ENCODE assay signal across 7 mouse cellular contexts in the genomic region with DNA sequence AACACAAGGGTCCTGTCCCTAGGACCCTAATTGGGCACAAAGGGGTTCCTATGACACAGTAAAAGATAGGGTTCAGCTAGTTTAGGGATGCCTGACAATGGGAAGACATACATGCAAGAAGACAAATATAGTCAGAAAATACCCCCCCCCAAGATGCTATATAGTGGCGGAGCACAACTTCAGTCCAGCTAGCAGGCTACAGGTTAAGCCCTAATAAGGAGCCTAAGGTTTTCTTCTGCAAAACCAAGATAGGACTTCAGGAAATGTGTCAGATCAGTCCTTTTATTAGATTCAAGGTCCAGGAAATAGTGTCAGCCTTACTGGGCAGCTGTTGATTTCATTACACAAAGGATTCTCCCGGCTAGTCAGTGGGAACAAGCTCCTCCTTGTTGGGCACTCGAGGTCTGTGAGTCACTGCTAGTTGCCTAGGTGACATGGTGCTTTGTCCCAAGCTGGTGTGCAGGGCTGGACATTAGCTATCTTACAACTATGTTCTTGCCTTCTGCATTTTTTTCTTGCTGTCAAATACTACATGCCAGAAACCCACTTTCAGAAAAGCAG. TPM values are rescaled to one million over a fixed set of nuclear protein-coding genes. Genes with fewer than 3 reads are reported as not detected.
DNase-seq lines count a peak whose midpoint lies in the region; ATAC-seq lines count a peak whose summit lies in the region.

No protein-coding gene starts in this region.

- no peak overlapping the region for H3K4me3 ChIP-seq in hindbrain, embryonic 14.5 days (replicated peaks; ENCODE audit: low read length)
- H3K4me3 ChIP-seq in lung, embryonic 16.5 days (ENCODE audit: low read length): no peak overlapping the region
- H3K4me3 ChIP-seq in stomach, embryonic 14.5 days (ENCODE audit: low read depth, low read length): no peak overlapping the region

- no peak overlapping the region for H3K9ac ChIP-seq in hindbrain, embryonic 14.5 days
- H3K9ac ChIP-seq in lung, embryonic 16.5 days (ENCODE audit: low read length): no peak overlapping the region
- H3K9ac ChIP-seq in stomach, embryonic 14.5 days (replicated peaks; ENCODE audit: low read depth, low read length): no peak overlapping the region

- no peaks in the 10 kb centered on the region for H3K36me3 ChIP-seq in hindbrain, embryonic 14.5 days (replicated peaks; ENCODE audit: control insufficient read depth, insufficient read depth)
- H3K36me3 ChIP-seq in lung, embryonic 16.5 days (ENCODE audit: control insufficient read depth, insufficient read depth, low read length): no peaks in the 10 kb centered on the region
- H3K36me3 ChIP-seq in stomach, embryonic 14.5 days (ENCODE audit: control insufficient read depth, insufficient read depth, low read length): no peaks in the 10 kb centered on the region

- peak; percentile 89 for ATAC-seq in hindbrain, embryonic 14.5 days (ENCODE audit: low FRiP score)
- ATAC-seq in lung, embryonic 16.5 days (ENCODE audit: low read depth): peak; percentile 82
- ATAC-seq in stomach, embryonic 14.5 days (ENCODE audit: insufficient number of reproducible peaks, insufficient read depth, low FRiP score, low read depth): peak; percentile 58; the same call in 1 of the 2 replicates

- 20% methylated on average over 3 of the region's 3 CpGs for WGBS in hindbrain, embryonic 14.5 days
- WGBS in lung, embryonic 16.5 days: 25% methylated on average over 3 of the region's 3 CpGs
- WGBS in stomach, embryonic 14.5 days: 38% methylated on average over 3 of the region's 3 CpGs

- H3K27ac ChIP-seq in hindbrain, embryonic 14.5 days: 0 out of 2 replicates have a peak overlapping the region, but pooled peaks have one; percentile 32
- peak overlapping the region; percentile 78 for H3K27ac ChIP-seq in lung, embryonic 16.5 days (ENCODE audit: low read length)
- no peak overlapping the region for H3K27ac ChIP-seq in stomach, embryonic 14.5 days (ENCODE audit: low read length)

- H3K27me3 ChIP-seq in hindbrain, embryonic 14.5 days (ENCODE audit: control insufficient read depth, insufficient read depth, low read length): no peaks in the 10 kb centered on the region
- H3K27me3 ChIP-seq in lung, embryonic 16.5 days (ENCODE audit: control insufficient read depth, insufficient read depth, low read depth, low read length): no peaks in the 10 kb centered on the region
- H3K27me3 ChIP-seq in stomach, embryonic 14.5 days (ENCODE audit: control insufficient read depth, insufficient read depth, low read length): no peaks in the 10 kb centered on the region

- H3K4me2 ChIP-seq in hindbrain, embryonic 14.5 days (replicated peaks): no peak overlapping the region
- H3K4me2 ChIP-seq in lung, embryonic 16.5 days (ENCODE audit: low read depth, low read length): no peak overlapping the region
- H3K4me2 ChIP-seq in stomach, embryonic 14.5 days (replicated peaks; ENCODE audit: low read depth, low read length): no peak overlapping the region

- peak; percentile 86 for DNase-seq in NIH3T3 (ENCODE audit: low read depth)
- DNase-seq in adrenal gland, postnatal 25 days: peak; percentile 55
- DNase-seq in gastrocnemius, adult 8-10 months (ENCODE audit: low spot score in 2 of 2): peak; percentile 61 to 62
- DNase-seq in hindbrain, embryonic 14.5 days (ENCODE audit: low spot score): peak; percentile 56
- no peak for DNase-seq in spleen, postnatal 10 days (ENCODE audit: low spot score in 2 of 2)

- no peaks in the 10 kb centered on the region for H3K9me3 ChIP-seq in hindbrain, embryonic 14.5 days (ENCODE audit: control insufficient read depth, low read length)
- no peaks in the 10 kb centered on the region for H3K9me3 ChIP-seq in lung, embryonic 16.5 days (ENCODE audit: control insufficient read depth, low read length)
- no peaks in the 10 kb centered on the region for H3K9me3 ChIP-seq in stomach, embryonic 14.5 days (ENCODE audit: control insufficient read depth, low read depth, low read length)

- H3K4me1 ChIP-seq in hindbrain, embryonic 14.5 days (replicated peaks; ENCODE audit: control insufficient read depth, insufficient read depth, low read length): no peaks in the 10 kb centered on the region
- H3K4me1 ChIP-seq in lung, embryonic 16.5 days (replicated peaks; ENCODE audit: control insufficient read depth, insufficient read depth, low read length): peaks cover 4% of the 10 kb centered on the region
- no peaks in the 10 kb centered on the region for H3K4me1 ChIP-seq in stomach, embryonic 14.5 days (ENCODE audit: control insufficient read depth, insufficient read depth, low read length)

RNA-seq across cellular contexts. Expression of a gene that starts 34.9 kb away (rescaled TPM):
- 26.4 and 29.0 TPM in 2 replicates for total RNA-seq in adrenal gland, postnatal 25 days (2021)
- total RNA-seq in gastrocnemius, adult 8-10 months (2022): 10 to 100 TPM in 1 of 4 experiments, 1 to 10 TPM in 3; 7.4 to 12.5 (median 8.8) TPM
- 10.1 and 10.3 TPM in 2 replicates for polyA plus RNA-seq in hindbrain, embryonic 14.5 days (2014; fragmentation: Nextera tagmentation; extraction: Ambion mirVana)
- polyA plus RNA-seq in lung, embryonic 16.5 days (2015; fragmentation: Nextera tagmentation; extraction: Ambion mirVana): 38.3 and 40.2 TPM in 2 replicates
- 12.8 and 13.7 TPM in 2 replicates for polyA plus RNA-seq in stomach, embryonic 14.5 days (2014; fragmentation: Nextera tagmentation; extraction: Ambion mirVana)

Comparison
In these comparisons a context has a peak if more than half of its experiments do, and no peak if none do; other contexts are left out.
1. DNase-seq: peak in NIH3T3 (single experiment), adrenal gland, postnatal 25 days (single experiment), gastrocnemius, adult 8-10 months (2 of 2) and hindbrain, embryonic 14.5 days (single experiment); none in spleen, postnatal 10 days (0 of 2).
2. Peak in every context shown above with its lines, with median percentiles within 50 percentile points of each other: ATAC-seq.